Mouse (Mus musculus) liver, embryonic 14.5 days (tissue): ENCODE results near the gene Ankrd34a.

ENCODE experiments used
- CTCF ChIP-seq: IDR thresholded peaks from 2 replicates; pipeline ENCODE4 v1.5.1; 2016; ENCODE audit warnings: antibody characterized with exemption, low read depth, control low read depth
- EP300 ChIP-seq: IDR thresholded peaks from 2 replicates; pipeline ENCODE4 v1.6.1; 2016; ENCODE audit warnings: antibody characterized with exemption, low read depth

DNA sequence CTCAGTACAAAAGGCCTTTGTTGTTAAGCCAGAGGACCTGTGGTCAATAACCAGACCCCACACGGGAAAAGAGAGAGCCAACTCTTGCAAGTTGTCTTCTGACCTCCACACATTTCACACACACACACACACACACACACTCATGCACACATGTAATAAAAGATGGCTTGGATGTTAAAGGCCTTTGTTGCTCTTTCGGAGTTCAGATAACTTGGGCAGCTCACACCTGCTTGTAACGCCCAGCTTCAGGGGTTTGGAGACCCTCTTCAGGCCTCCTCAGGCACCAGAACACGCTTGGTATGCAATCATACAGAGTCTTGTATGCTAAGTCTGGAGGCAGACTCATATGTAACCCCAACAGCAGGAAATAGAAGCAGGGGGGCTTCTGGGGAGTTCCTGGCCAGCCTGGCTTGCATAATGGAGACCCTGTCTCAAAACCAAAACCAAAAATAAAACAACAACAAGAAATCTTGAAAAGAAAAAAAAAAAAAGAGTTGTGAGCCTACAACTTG is 17.1 kb upstream of the Ankrd34a start:
- no peak for TF ChIP-seq CTCF
- no peak for TF ChIP-seq EP300
